Mouse (Mus musculus): ENCODE measurements around the gene Cubn. TPM values are rescaled to one million over a fixed set of nuclear protein-coding genes. Genes with fewer than 3 reads are reported as not detected.

Gene Cubn
- polyA plus RNA-seq, 1 experiment = not detected

DNA sequence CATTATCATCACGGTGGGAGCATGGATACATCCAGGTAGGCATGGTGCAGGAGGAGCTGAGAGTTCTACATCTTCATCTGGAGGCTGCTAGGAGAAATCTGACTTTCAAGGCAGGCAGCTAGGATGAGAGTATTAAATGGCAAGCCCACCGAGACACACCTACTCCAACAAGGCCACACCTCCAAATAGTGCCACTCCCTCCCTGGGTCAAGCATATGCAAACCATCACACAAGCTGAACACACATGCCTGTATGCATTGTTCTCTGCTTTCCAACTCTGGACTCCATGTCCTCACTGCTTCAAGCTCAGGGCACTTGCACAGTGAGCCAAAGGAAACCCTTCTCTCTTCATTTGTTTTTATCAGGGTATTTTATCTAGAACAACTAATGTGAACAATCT, 233.0 kb downstream of the Cubn start:
- Histone ChIP-seq H3K4me3 (replicated peaks) (no peak overlapping the region), H3K27me3 (ENCODE audit: control insufficient read depth) (no peaks in the 10 kb centered on the region), H3K4me1 (ENCODE audit: control insufficient read depth) (no peaks in the 10 kb centered on the region), H3K9me3 (ENCODE audit: control insufficient read depth, low read length) (no peaks in the 10 kb centered on the region), H3K36me3 (ENCODE audit: control insufficient read depth) (peaks cover 9% of the 10 kb centered on the region; the same call in 1 of the 2 replicates)
- TF ChIP-seq GATA1 (IDR thresholded peaks at IDR 0.05; ENCODE audit: low read length) (no peak), TAL1 (IDR thresholded peaks at IDR 0.05; ENCODE audit: low read length) (no peak)

DNA sequence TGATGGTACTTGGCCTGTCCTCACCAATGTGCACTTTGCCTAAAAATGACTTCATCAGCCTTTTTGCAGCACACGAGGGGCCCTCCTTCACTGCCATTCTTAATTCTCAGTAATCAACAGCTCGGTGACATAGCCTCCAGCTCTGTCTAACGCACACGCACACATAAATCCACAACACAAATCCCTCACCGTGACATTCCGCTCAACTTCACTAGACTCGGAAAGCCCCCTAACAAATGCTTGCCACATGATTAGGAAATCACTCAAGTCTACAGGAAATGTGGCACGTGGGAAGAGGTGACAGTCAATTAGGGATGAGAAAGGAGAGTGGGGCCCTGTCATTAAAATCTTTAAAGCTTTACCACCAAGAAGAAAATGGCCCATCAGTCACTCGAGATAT, 250.9 kb downstream of the Cubn start:
- Histone ChIP-seq H3K4me1 (ENCODE audit: control insufficient read depth) (no peaks in the 10 kb centered on the region), H3K36me3 (ENCODE audit: control insufficient read depth) (peaks cover 2% of the 10 kb centered on the region), H3K4me3 (replicated peaks) (no peak overlapping the region), H3K9me3 (ENCODE audit: control insufficient read depth, low read length) (no peaks in the 10 kb centered on the region), H3K27me3 (ENCODE audit: control insufficient read depth) (no peaks in the 10 kb centered on the region)
- TF ChIP-seq TAL1 (IDR thresholded peaks at IDR 0.05; ENCODE audit: low read length) (no peak), GATA1 (IDR thresholded peaks at IDR 0.05; ENCODE audit: low read length) (no peak)

DNA sequence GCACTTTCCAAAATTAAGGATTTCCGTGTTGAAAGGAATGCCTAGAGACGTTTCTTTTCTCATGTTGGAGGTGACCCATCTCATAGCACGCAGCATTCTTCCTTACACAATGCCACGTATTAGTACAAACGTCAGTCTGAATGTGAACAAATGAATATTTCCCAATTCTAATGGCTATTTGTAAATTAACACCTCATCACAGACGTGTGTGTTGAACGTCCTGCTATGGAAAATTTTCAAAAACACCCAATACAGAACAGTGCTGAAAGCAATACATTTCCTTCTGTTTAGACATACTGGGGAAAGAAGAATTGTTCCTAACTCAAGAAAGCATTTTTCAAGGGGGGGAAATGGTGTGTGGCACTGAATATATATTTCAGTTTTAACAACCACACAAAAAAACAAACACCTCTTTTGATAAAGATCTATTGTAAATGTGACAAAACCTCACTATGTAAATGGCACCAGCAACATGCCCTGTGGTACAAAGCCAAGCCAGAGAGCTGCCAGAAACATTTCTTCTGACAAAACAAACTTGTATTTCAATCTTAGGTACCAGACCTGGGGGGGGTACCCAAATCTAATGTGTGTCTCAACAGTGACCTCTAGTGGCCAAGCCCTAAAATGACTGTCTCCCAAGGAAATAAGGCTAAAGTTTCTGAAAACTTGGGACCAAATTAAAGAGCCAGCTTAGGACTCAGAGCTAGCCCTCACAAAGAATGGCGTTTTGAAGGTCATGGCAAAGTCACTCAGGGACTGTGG, 254.3 kb downstream of the Cubn start:
- H3K27me3 ChIP-seq (ENCODE audit: control insufficient read depth) = no peaks in the 10 kb centered on the region
- no peaks in the 10 kb centered on the region for H3K9me3 ChIP-seq (ENCODE audit: control insufficient read depth, low read length)
- no peaks in the 10 kb centered on the region for H3K4me1 ChIP-seq (ENCODE audit: control insufficient read depth)
- H3K36me3 ChIP-seq (ENCODE audit: control insufficient read depth) = peaks cover 2% of the 10 kb centered on the region
- no peak overlapping the region for H3K4me3 ChIP-seq (replicated peaks)
- TF ChIP-seq GATA1 (IDR thresholded peaks at IDR 0.05; ENCODE audit: low read length) (no peak), TAL1 (IDR thresholded peaks at IDR 0.05; ENCODE audit: low read length) (no peak)

DNA sequence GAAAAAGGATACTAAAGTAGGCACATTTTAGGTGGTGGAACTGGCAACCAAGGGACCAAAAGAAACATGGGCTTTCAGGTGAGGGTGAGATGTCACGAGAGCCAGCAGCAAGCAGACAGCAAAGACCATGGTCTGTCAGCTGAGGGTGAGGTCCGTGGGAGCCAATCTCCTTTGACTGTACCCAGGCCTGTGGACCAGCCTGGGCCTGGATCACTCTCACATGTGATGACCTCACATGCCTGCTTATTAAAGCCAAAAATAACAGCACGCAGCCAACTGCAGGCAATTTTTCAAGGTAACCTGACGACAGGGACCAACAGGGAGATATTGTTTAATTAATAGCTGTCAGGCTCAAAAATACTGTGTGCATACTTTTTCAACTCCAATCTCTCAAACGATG, 255.9 kb downstream of the Cubn start:
- no peaks in the 10 kb centered on the region for H3K4me1 ChIP-seq (ENCODE audit: control insufficient read depth)
- H3K4me3 ChIP-seq (replicated peaks) = no peak overlapping the region
- TF ChIP-seq TAL1 (IDR thresholded peaks at IDR 0.05; ENCODE audit: low read length) (no peak), GATA1 (IDR thresholded peaks at IDR 0.05; ENCODE audit: low read length) (no peak)
- H3K36me3 ChIP-seq (ENCODE audit: control insufficient read depth) = peaks cover 2% of the 10 kb centered on the region
- no peaks in the 10 kb centered on the region for H3K27me3 ChIP-seq (ENCODE audit: control insufficient read depth)
- no peaks in the 10 kb centered on the region for H3K9me3 ChIP-seq (ENCODE audit: control insufficient read depth, low read length)

DNA sequence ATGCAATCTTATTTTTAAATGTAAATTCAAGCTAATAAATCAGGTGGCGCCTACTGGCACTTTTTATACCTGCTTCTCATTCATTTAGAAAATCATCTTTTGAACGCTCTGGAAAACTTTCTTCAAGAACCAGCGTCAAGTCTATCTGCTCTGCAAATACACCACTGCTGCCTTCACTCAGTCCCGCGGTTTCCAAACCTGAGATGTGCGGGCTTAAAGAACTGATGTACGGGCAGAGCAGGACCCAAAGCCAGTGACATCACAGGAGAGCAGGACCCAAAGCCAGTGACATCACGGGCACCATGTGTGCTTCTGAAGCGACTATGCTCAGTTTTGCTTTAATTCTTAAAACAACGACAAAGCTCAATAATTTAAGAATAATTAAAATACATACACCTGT, 256.8 kb downstream of the Cubn start:
- Histone ChIP-seq H3K9me3 (ENCODE audit: control insufficient read depth, low read length) (no peaks in the 10 kb centered on the region), H3K4me3 (replicated peaks) (no peak overlapping the region), H3K27me3 (ENCODE audit: control insufficient read depth) (no peaks in the 10 kb centered on the region)

DNA sequence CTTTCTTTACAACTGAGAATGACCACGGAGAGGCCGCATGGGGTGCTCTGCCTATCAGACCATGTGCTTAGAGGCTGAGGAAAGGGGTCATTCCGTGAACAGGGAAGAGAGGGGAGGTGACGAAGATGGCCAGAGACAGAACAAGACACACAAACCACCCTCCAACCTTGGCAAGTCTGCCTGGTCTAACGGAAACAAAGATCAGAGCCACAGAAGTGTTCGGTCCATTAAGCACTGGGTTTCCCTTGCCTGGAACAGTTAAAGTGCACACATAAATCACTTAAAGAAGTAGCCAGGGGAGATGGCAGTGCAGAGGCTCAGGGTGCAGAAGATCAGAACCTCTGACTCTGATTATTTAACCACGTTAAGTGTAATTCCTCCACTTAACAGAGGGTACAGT, 257.7 kb downstream of the Cubn start:
- Histone ChIP-seq H3K4me3 (replicated peaks) (no peak overlapping the region), H3K9me3 (ENCODE audit: control insufficient read depth, low read length) (no peaks in the 10 kb centered on the region), H3K4me1 (ENCODE audit: control insufficient read depth) (no peaks in the 10 kb centered on the region), H3K36me3 (ENCODE audit: control insufficient read depth) (no peaks in the 10 kb centered on the region), H3K27me3 (ENCODE audit: control insufficient read depth) (no peaks in the 10 kb centered on the region)
- TF ChIP-seq TAL1 (IDR thresholded peaks at IDR 0.05; ENCODE audit: low read length) (no peak), GATA1 (IDR thresholded peaks at IDR 0.05; ENCODE audit: low read length) (no peak)

More for the DNA sequence above, 256.8 kb downstream of the Cubn start:
- Histone ChIP-seq H3K4me1 (ENCODE audit: control insufficient read depth) (no peaks in the 10 kb centered on the region), H3K36me3 (ENCODE audit: control insufficient read depth) (no peaks in the 10 kb centered on the region; the same call in 1 of the 2 replicates)
- no peak for TF ChIP-seq TAL1 (IDR thresholded peaks at IDR 0.05; ENCODE audit: low read length)
- TF ChIP-seq GATA1 (IDR thresholded peaks at IDR 0.05; ENCODE audit: low read length) = no peak

DNA sequence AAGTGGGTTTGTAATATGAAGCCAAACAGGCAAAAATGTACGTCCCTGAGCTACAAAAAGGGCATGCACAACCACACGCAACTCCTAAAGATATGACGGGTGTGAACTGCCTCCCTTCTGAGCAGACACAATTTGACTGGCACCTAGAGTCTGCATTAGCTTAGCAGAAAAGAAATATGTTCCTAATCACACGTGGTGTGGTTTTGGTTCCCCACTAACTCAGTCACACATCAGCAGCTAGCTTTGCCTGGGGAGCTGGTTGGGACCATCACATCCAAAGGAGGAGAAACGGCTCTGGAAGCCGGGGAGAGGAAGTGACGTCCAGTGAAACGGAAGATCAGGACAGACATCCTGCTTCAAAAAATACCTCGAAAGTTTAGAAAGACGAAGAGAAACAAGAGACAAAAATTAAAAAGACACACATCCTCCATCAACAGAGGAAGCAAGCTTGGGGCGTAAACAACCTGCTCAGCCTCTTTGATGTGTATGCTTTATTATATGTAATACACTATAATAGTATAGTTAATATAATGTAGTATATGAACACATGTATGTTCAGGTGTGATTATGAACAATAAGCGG, 258.3 kb downstream of the Cubn start:
- no peak overlapping the region for H3K4me3 ChIP-seq (replicated peaks)
- H3K27me3 ChIP-seq (ENCODE audit: control insufficient read depth) = no peaks in the 10 kb centered on the region
- H3K4me1 ChIP-seq (ENCODE audit: control insufficient read depth) = no peaks in the 10 kb centered on the region
- H3K9me3 ChIP-seq (ENCODE audit: control insufficient read depth, low read length) = no peaks in the 10 kb centered on the region
- H3K36me3 ChIP-seq (ENCODE audit: control insufficient read depth) = no peaks in the 10 kb centered on the region
- TF ChIP-seq GATA1 (IDR thresholded peaks at IDR 0.05; ENCODE audit: low read length) = no peak
- TF ChIP-seq TAL1 (IDR thresholded peaks at IDR 0.05; ENCODE audit: low read length) = no peak

DNA sequence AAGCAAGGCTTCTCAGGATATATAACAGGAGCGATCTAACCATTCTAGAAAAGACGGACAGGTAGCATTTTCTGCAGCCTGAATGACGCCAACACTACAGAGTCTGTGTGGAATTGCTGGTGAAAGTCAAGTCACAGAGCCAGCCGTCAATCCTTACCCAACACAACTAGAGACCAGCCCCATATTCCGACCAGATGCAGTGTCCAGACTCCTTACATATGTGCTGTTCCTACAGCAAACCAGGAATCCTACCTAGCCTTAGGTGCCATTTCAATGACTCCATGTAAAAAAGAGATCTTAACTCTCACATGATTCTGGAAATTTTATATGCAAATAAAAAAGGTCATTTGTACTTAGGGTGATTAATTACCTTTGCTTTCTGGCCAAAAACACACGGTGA, 259.3 kb downstream of the Cubn start:
- no peak overlapping the region for H3K4me3 ChIP-seq (replicated peaks)
- no peaks in the 10 kb centered on the region for H3K36me3 ChIP-seq (ENCODE audit: control insufficient read depth)
- no peaks in the 10 kb centered on the region for H3K9me3 ChIP-seq (ENCODE audit: control insufficient read depth, low read length)
- no peaks in the 10 kb centered on the region for H3K27me3 ChIP-seq (ENCODE audit: control insufficient read depth)
- TF ChIP-seq TAL1 (IDR thresholded peaks at IDR 0.05; ENCODE audit: low read length) = no peak
- no peak for TF ChIP-seq GATA1 (IDR thresholded peaks at IDR 0.05; ENCODE audit: low read length)
- H3K4me1 ChIP-seq (ENCODE audit: control insufficient read depth) = no peaks in the 10 kb centered on the region

DNA sequence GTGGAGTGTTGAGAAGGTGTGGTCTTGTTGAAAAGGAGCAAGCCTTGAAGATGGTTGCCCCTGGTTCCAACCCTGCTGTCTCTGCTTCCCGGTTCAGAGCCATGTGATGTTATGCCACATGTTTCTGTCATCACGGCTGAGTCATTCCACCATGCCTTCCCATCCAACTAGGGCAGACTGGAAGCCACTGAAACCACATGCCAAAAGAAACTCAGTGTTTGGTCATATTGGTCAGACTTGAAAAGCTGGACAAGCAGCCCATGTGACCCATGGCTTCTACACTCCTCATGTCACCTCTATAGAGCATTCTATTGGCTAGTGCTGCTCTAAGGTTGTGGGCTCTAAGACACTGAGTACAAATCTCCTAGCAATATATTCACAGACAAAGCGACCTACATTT, 261.9 kb downstream of the Cubn start:
- H3K36me3 ChIP-seq (ENCODE audit: control insufficient read depth) = no peaks in the 10 kb centered on the region
- no peaks in the 10 kb centered on the region for H3K9me3 ChIP-seq (ENCODE audit: control insufficient read depth, low read length)
- H3K4me1 ChIP-seq (ENCODE audit: control insufficient read depth) = no peaks in the 10 kb centered on the region
- H3K4me3 ChIP-seq (replicated peaks) = no peak overlapping the region
- TF ChIP-seq GATA1 (IDR thresholded peaks at IDR 0.05; ENCODE audit: low read length) (no peak), TAL1 (IDR thresholded peaks at IDR 0.05; ENCODE audit: low read length) (no peak)
- H3K27me3 ChIP-seq (ENCODE audit: control insufficient read depth) = no peaks in the 10 kb centered on the region

Other genes starting within 250 kb of the Cubn start
- gene Rsu1, start 220.4 kb downstream of the Cubn start, polyA plus RNA-seq (2012) = 0.60 and 0.65 TPM in 2 replicates
- 0.05 and 0.15 TPM in 2 replicates for gene Trdmt1, start 52.9 kb upstream of the Cubn start, polyA plus RNA-seq (2012)
- gene Vim, start 82.1 kb upstream of the Cubn start, polyA plus RNA-seq (2012) = 3.2 and 3.5 TPM in 2 replicates